Mouse (Mus musculus) embryonic fibroblast, embryonic 13.5 days (primary cell): ENCODE results near the gene Myl6b.

Experiments
- CTCF ChIP-seq: IDR thresholded peaks from 2 replicates; pipeline ENCODE4 v1.5.1; 2011; ENCODE audit warnings: mild to moderate bottlenecking, control low read depth, low read length, moderate library complexity, borderline replicate concordance; ENCODE audit not compliant: insufficient read depth
- POLR2A ChIP-seq: IDR thresholded peaks from 2 replicates; pipeline ENCODE4 v1.6.1; 2011; ENCODE audit warnings: low read depth, mild to moderate bottlenecking, control low read depth, low read length, moderate library complexity

GRCm38 (mm10) chr10:128544674-128545569 lies 46.4 kb upstream of the Myl6b start:
- TF ChIP-seq POLR2A: no peak
- TF ChIP-seq CTCF: no peak
